Mouse (Mus musculus): ENCODE data around the gene Fam76b. TPM values are rescaled to one million over a fixed set of nuclear protein-coding genes. Genes with fewer than 3 reads are reported as not detected.

The Fam76b gene
- polyA plus RNA-seq, 1 experiment from 2014 or later: 28.3 TPM

GRCm38 (mm10) chr9:13874359-13874758, 46.8 kb downstream of the Fam76b start:
- WGBS: 51% methylated on average over 2 of the region's 2 CpGs
- H3K9me3 ChIP-seq (ENCODE audit: control insufficient read depth, low read length): no peaks in the 10 kb centered on the region
- no peak overlapping the region for H3K27ac ChIP-seq (replicated peaks; ENCODE audit: low read depth, low read length)
- no peaks in the 10 kb centered on the region for H3K36me3 ChIP-seq (ENCODE audit: control insufficient read depth, insufficient read depth, low read length)
- H3K9ac ChIP-seq (ENCODE audit: low read length): no peak overlapping the region
- H3K4me3 ChIP-seq (ENCODE audit: low read depth, low read length): no peak overlapping the region
- H3K4me2 ChIP-seq (ENCODE audit: low read depth, severe bottlenecking): no peak overlapping the region
- H3K27me3 ChIP-seq (ENCODE audit: control insufficient read depth, insufficient read depth, low read length): no peaks in the 10 kb centered on the region
- H3K4me1 ChIP-seq (ENCODE audit: control insufficient read depth, insufficient read depth, low read length): no peaks in the 10 kb centered on the region
- no peak for ATAC-seq (ENCODE audit: insufficient number of reproducible peaks, low FRiP score, low TSS enrichment, low read depth)
- peak; percentile 21 for DNase-seq (ENCODE audit: low spot score)

GRCm38 (mm10) chr9:13875340-13875739, 47.8 kb downstream of the Fam76b start:
- Histone ChIP-seq H3K9ac (ENCODE audit: low read length) (no peak overlapping the region), H3K27ac (replicated peaks; ENCODE audit: low read depth, low read length) (no peak overlapping the region), H3K4me2 (ENCODE audit: low read depth, severe bottlenecking) (no peak overlapping the region), H3K4me1 (ENCODE audit: control insufficient read depth, insufficient read depth, low read length) (no peaks in the 10 kb centered on the region), H3K36me3 (ENCODE audit: control insufficient read depth, insufficient read depth, low read length) (no peaks in the 10 kb centered on the region), H3K9me3 (ENCODE audit: control insufficient read depth, low read length) (no peaks in the 10 kb centered on the region), H3K4me3 (ENCODE audit: low read depth, low read length) (no peak overlapping the region), H3K27me3 (ENCODE audit: control insufficient read depth, insufficient read depth, low read length) (no peaks in the 10 kb centered on the region)
- ATAC-seq (ENCODE audit: insufficient number of reproducible peaks, low FRiP score, low TSS enrichment, low read depth) (no peak), DNase-seq (ENCODE audit: low spot score) (peak; percentile 4)
- 77% methylated on average over 2 of the region's 2 CpGs for WGBS

- Histone ChIP-seq H3K27me3 (ENCODE audit: control insufficient read depth, insufficient read depth, low read length) (no peaks in the 10 kb centered on the region), H3K4me2 (ENCODE audit: low read depth, severe bottlenecking) (no peak overlapping the region), H3K9me3 (ENCODE audit: control insufficient read depth, low read length) (no peaks in the 10 kb centered on the region), H3K4me3 (ENCODE audit: low read depth, low read length) (no peak overlapping the region), H3K36me3 (ENCODE audit: control insufficient read depth, insufficient read depth, low read length) (no peaks in the 10 kb centered on the region), H3K9ac (ENCODE audit: low read length) (no peak overlapping the region), H3K27ac (replicated peaks; ENCODE audit: low read depth, low read length) (no peak overlapping the region), H3K4me1 (ENCODE audit: control insufficient read depth, insufficient read depth, low read length) (no peaks in the 10 kb centered on the region)
- ATAC-seq (ENCODE audit: insufficient number of reproducible peaks, low FRiP score, low TSS enrichment, low read depth) (no peak), DNase-seq (ENCODE audit: low spot score) (peak; percentile 6)
- WGBS: 48% methylated on average over 1 of the region's 1 CpGs
Measured at GRCm38 (mm10) chr9:13880761-13881160, 53.2 kb downstream of the Fam76b start.

- Histone ChIP-seq H3K27ac (replicated peaks; ENCODE audit: low read depth, low read length) (no peak overlapping the region), H3K4me1 (ENCODE audit: control insufficient read depth, insufficient read depth, low read length) (no peaks in the 10 kb centered on the region), H3K9ac (ENCODE audit: low read length) (no peak overlapping the region), H3K4me3 (ENCODE audit: low read depth, low read length) (no peak overlapping the region), H3K4me2 (ENCODE audit: low read depth, severe bottlenecking) (no peak overlapping the region), H3K27me3 (ENCODE audit: control insufficient read depth, insufficient read depth, low read length) (no peaks in the 10 kb centered on the region), H3K9me3 (ENCODE audit: control insufficient read depth, low read length) (no peaks in the 10 kb centered on the region), H3K36me3 (ENCODE audit: control insufficient read depth, insufficient read depth, low read length) (no peaks in the 10 kb centered on the region)
- no peak for ATAC-seq (ENCODE audit: insufficient number of reproducible peaks, low FRiP score, low TSS enrichment, low read depth)
- WGBS: 9% methylated on average over 2 of the region's 2 CpGs
- peak; percentile 16 for DNase-seq (ENCODE audit: low spot score)
Measured at GRCm38 (mm10) chr9:13882478-13882877, 55.0 kb downstream of the Fam76b start.

- H3K4me1 ChIP-seq (ENCODE audit: control insufficient read depth, insufficient read depth, low read length): no peaks in the 10 kb centered on the region; the same call in 1 of the 2 replicates
- 78% methylated on average over 5 of the region's 5 CpGs for WGBS
- DNase-seq (ENCODE audit: low spot score): no peak
- H3K9ac ChIP-seq (ENCODE audit: low read length): no peak overlapping the region
- no peaks in the 10 kb centered on the region for H3K27me3 ChIP-seq (ENCODE audit: control insufficient read depth, insufficient read depth, low read length)
- H3K4me2 ChIP-seq (ENCODE audit: low read depth, severe bottlenecking): no peak overlapping the region
- no peaks in the 10 kb centered on the region; the same call in 1 of the 2 replicates for H3K9me3 ChIP-seq (ENCODE audit: control insufficient read depth, low read length)
- H3K4me3 ChIP-seq (ENCODE audit: low read depth, low read length): no peak overlapping the region
- no peak overlapping the region for H3K27ac ChIP-seq (replicated peaks; ENCODE audit: low read depth, low read length)
- no peak for ATAC-seq (ENCODE audit: insufficient number of reproducible peaks, low FRiP score, low TSS enrichment, low read depth)
- H3K36me3 ChIP-seq (ENCODE audit: control insufficient read depth, insufficient read depth, low read length): no peaks in the 10 kb centered on the region
Measured at GRCm38 (mm10) chr9:13888981-13889380, 61.5 kb downstream of the Fam76b start.

GRCm38 (mm10) chr9:13889657-13890056, 62.1 kb downstream of the Fam76b start:
- Histone ChIP-seq H3K9ac (ENCODE audit: low read length) (no peak overlapping the region), H3K9me3 (ENCODE audit: control insufficient read depth, low read length) (no peaks in the 10 kb centered on the region; the same call in 1 of the 2 replicates), H3K4me2 (ENCODE audit: low read depth, severe bottlenecking) (no peak overlapping the region), H3K27me3 (ENCODE audit: control insufficient read depth, insufficient read depth, low read length) (no peaks in the 10 kb centered on the region), H3K4me1 (ENCODE audit: control insufficient read depth, insufficient read depth, low read length) (no peaks in the 10 kb centered on the region; the same call in 1 of the 2 replicates), H3K36me3 (ENCODE audit: control insufficient read depth, insufficient read depth, low read length) (no peaks in the 10 kb centered on the region), H3K27ac (replicated peaks; ENCODE audit: low read depth, low read length) (no peak overlapping the region), H3K4me3 (ENCODE audit: low read depth, low read length) (no peak overlapping the region)
- WGBS: 12% methylated on average over 9 of the region's 9 CpGs
- DNase-seq (ENCODE audit: low spot score) (peak; percentile 92), ATAC-seq (ENCODE audit: insufficient number of reproducible peaks, low FRiP score, low TSS enrichment, low read depth) (peak; percentile 72; the same call in 1 of the 2 replicates)

GRCm38 (mm10) chr9:13890171-13890570, 62.7 kb downstream of the Fam76b start:
- H3K4me2 ChIP-seq (ENCODE audit: low read depth, severe bottlenecking): no peak overlapping the region
- H3K27ac ChIP-seq (replicated peaks; ENCODE audit: low read depth, low read length): no peak overlapping the region
- WGBS: 53% methylated on average over 5 of the region's 5 CpGs
- no peak overlapping the region for H3K9ac ChIP-seq (ENCODE audit: low read length)
- H3K36me3 ChIP-seq (ENCODE audit: control insufficient read depth, insufficient read depth, low read length): no peaks in the 10 kb centered on the region
- H3K4me1 ChIP-seq (ENCODE audit: control insufficient read depth, insufficient read depth, low read length): no peaks in the 10 kb centered on the region; the same call in 1 of the 2 replicates
- no peaks in the 10 kb centered on the region; the same call in 1 of the 2 replicates for H3K9me3 ChIP-seq (ENCODE audit: control insufficient read depth, low read length)
- no peak overlapping the region for H3K4me3 ChIP-seq (ENCODE audit: low read depth, low read length)
- no peaks in the 10 kb centered on the region for H3K27me3 ChIP-seq (ENCODE audit: control insufficient read depth, insufficient read depth, low read length)
- ATAC-seq (ENCODE audit: insufficient number of reproducible peaks, low FRiP score, low TSS enrichment, low read depth) (0 out of 2 replicates have a peak, but pooled peaks have one; percentile 55), DNase-seq (ENCODE audit: low spot score) (no peak)

GRCm38 (mm10) chr9:13891888-13892287, 64.4 kb downstream of the Fam76b start:
- Histone ChIP-seq H3K27me3 (ENCODE audit: control insufficient read depth, insufficient read depth, low read length) (no peaks in the 10 kb centered on the region), H3K27ac (replicated peaks; ENCODE audit: low read depth, low read length) (no peak overlapping the region), H3K4me3 (ENCODE audit: low read depth, low read length) (no peak overlapping the region), H3K4me2 (ENCODE audit: low read depth, severe bottlenecking) (no peak overlapping the region), H3K4me1 (ENCODE audit: control insufficient read depth, insufficient read depth, low read length) (no peaks in the 10 kb centered on the region; the same call in 1 of the 2 replicates), H3K36me3 (ENCODE audit: control insufficient read depth, insufficient read depth, low read length) (no peaks in the 10 kb centered on the region), H3K9ac (ENCODE audit: low read length) (no peak overlapping the region), H3K9me3 (ENCODE audit: control insufficient read depth, low read length) (no peaks in the 10 kb centered on the region; the same call in 1 of the 2 replicates)
- WGBS: 89% methylated on average over 6 of the region's 6 CpGs
- ATAC-seq (ENCODE audit: insufficient number of reproducible peaks, low FRiP score, low TSS enrichment, low read depth): no peak
- DNase-seq (ENCODE audit: low spot score): no peak

- H3K27ac ChIP-seq (replicated peaks; ENCODE audit: low read depth, low read length): no peak overlapping the region
- H3K4me3 ChIP-seq (ENCODE audit: low read depth, low read length): no peak overlapping the region
- 36% methylated on average over 4 of the region's 4 CpGs for WGBS
- H3K9ac ChIP-seq (ENCODE audit: low read length): no peak overlapping the region
- no peak overlapping the region for H3K4me2 ChIP-seq (ENCODE audit: low read depth, severe bottlenecking)
- H3K4me1 ChIP-seq (ENCODE audit: control insufficient read depth, insufficient read depth, low read length): no peaks in the 10 kb centered on the region; the same call in 1 of the 2 replicates
- ATAC-seq (ENCODE audit: insufficient number of reproducible peaks, low FRiP score, low TSS enrichment, low read depth): no peak
- H3K27me3 ChIP-seq (ENCODE audit: control insufficient read depth, insufficient read depth, low read length): no peaks in the 10 kb centered on the region
- no peaks in the 10 kb centered on the region for H3K36me3 ChIP-seq (ENCODE audit: control insufficient read depth, insufficient read depth, low read length)
- H3K9me3 ChIP-seq (ENCODE audit: control insufficient read depth, low read length): no peaks in the 10 kb centered on the region; the same call in 1 of the 2 replicates
- DNase-seq (ENCODE audit: low spot score): no peak
Measured at GRCm38 (mm10) chr9:13893044-13893443, 65.5 kb downstream of the Fam76b start.
